Mouse (Mus musculus) embryo, embryonic 11.5 days (tissue): Measurements from ENCODE around the gene Tmem199.
"Not testable (repeated sequence)": the region's sequence is repeated elsewhere in the genome, so short reads cannot be mapped to it uniquely, and the experiment has no call there.

Source experiments
- DNase-seq: peaks from one replicate; pipeline ENCODE4 v3.0.0-alpha.2; 2012; ENCODE audit warnings: low read depth, low spot score

The Tmem199 gene

DNA sequence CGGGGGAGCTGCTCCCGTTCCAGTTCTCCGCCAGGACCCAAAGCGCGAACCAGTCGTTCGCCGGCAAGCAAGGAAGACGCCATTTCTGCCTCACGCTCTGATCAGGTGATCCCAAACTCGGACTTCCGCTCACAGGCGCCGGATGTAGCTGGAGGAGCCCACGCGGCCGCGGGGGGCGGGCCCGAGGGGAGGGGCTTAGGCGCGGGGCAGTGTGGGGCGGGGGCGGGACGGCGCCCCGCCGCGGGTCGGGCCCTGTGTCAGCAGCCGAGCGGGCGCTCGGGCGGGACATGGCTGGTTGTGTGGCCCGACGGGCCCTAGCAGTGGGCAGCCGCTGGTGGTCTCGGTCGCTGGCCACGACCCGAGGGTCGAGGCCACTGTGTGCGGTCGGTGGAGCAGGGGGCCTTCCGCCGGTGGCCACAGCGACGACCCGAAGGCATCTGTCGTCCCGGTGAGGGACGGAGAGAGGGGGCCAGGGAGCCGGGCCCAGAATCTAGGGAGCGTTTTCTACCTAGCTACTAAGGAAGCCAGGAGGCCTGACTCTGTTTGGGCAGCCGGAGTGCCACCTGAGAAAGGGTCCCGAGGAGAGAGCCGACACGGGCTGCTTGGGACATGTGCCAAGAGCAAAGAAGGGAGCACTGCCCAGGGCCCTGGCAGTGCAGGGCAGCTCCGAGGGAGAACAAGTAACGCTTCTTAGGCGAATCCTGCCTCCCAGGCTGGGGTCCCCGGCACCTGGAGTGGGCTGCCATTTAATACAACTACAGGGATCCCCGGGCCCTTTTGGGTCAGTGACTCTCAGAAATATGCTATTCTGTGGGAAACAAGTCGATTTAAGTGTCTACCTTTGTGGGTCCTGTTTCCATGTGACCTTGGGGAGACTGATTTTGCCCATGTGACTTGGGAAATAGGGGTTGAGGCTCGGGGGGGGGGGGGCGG lies at the start of gene Tmem199, which contains the start of gene Poldip2:
Gene Tmem199, minus strand, starts transcription at position 148 of the 933 bp plus-strand sequence.
Gene Poldip2, plus strand, starts transcription at position 169 of the 933 bp plus-strand sequence.
- DNase-seq = peak; percentile 88

DNA sequence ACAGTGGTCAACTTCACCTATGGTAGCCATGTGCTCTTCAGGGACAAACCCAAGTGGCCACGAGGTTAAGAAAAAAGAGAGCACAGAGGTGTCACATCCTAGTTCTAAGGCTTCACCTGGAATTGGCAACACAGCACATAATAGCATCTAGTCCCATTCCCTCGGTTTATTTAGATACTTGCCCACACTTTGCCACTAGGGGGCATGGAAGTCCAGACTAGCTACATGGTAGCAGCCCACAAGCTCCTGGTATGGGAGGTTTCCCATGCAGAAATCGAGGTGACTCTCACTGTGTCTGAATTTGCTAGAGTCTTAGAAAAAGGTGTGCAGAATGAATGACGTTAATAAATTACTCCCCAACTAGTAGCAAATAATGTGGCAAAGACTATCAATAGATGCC lies 48.5 kb upstream of the Tmem199 start:
- peak; percentile 53 for DNase-seq

DNA sequence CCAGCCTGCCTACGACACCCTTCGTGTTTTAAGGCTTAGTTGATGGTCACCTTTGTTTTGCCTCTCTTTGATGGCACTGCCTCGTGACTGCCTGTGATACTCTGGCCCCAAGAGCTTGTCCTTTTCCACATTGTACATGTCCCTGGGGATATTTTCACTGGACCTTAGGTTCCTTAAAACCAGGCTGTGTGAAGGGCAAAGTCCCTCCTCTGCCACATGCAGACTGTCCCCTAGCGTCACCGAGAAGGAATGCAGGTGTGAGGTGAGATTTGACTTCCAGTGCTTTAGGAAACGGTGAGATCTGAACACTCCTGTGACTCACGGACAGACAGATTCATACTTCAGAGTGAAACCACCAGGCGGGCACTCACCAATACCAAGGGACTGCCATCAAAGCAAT lies 45.3 kb upstream of the Tmem199 start:
- no peak for DNase-seq

DNA sequence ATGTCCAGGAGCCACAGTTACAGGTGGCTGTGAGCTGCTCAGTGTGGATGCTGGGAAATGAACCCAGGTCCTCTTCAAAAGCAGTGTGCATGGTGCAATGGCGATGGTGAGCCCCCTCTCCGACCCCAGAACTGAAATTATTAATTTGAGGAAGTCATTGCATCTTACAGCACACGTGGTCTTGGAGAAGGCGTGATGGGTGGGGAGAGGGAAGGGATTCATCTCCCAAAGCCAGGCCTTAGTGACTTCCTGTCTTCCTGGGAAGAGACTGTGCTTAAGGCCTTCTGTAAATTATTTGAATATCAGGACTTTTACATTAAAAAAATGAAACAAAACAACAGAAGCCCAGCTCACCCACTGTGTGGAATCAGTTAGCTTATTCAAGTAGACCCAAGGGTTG lies 44.1 kb upstream of the Tmem199 start:
- no peak for DNase-seq

DNA sequence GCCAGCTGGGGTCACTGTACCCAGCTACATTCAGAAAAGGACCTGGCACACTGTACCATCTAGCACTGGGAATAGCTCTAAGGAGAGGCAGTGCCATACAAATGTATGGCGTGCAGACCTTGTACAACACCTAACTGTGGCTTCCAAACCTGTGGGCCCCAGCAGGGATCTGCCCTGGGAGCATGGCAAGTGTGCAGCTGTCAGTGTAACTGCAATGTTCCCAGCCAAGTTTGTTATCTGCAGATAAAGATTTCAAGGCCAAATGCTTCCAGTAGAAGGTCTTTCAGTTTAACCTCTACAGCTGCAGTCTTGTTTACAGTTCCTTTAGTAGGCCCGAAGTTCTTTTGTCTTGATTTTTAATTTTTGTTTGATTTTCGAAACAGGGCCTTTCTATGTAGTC lies 43.7 kb upstream of the Tmem199 start:
- DNase-seq = no peak

DNA sequence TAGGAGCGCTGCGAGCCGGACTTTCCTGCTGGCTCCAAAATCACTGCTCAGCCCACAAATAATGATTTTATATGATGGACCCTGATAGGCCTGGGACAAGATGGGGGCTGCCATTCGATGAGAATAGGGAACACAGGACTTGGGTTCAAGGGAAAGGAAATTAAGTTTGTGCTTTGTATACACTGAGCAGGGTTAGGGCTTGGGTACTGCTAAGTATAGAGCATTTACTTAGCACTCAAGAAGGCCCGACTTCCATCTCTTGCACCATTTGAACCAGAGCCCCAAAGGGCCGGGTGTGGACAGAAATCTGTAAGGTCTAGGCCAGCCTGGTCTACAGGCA lies 39.1 kb upstream of the Tmem199 start:
- no peak for DNase-seq

DNA sequence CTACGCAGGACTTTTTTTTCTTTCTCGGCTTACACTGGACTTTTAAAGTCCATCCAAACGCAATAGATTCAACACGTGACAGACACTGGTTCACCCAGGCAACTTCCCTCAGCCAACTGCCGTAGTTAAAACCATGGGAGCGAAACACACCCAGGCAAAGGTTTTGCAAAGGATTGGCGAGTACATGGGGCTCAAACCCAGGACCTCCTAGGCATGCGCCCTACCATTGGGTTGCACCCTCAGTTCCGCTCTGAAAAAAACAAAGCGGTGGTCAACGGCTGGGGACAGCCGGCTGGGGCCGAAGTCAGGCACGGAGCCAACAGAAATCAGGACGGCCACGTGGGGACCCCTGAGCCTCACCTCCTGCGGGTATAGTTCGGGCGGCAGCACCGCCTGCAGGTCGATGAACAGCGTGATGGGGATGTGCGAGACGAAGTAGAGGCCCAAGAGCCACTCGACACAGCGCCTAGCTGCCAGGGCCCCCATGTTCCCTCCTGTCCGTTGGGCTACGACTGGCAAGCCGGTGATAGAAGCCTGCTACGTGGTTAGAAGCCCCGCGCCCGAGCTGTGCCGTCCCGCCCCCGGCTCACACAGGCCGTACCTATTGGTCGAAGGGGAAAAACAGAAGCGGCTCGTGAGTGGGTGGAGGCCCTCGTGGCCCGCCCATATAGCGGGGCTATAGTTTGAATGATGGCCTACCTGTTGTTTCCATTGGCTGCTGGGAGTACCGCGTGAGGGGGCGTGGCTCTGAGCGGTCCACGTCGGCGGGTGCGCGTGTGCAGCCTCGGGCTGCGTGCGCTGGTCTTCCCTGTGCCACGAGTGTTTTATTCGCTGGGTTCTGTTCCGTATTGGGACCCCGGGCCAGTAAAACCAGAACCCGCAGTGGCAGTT lies 38.4 kb upstream of the Tmem199 start, which contains the start of gene Tmem97:
Gene Tmem97, minus strand, starts transcription at position 610 of the 891 bp plus-strand sequence.
- DNase-seq = peak; percentile 91

DNA sequence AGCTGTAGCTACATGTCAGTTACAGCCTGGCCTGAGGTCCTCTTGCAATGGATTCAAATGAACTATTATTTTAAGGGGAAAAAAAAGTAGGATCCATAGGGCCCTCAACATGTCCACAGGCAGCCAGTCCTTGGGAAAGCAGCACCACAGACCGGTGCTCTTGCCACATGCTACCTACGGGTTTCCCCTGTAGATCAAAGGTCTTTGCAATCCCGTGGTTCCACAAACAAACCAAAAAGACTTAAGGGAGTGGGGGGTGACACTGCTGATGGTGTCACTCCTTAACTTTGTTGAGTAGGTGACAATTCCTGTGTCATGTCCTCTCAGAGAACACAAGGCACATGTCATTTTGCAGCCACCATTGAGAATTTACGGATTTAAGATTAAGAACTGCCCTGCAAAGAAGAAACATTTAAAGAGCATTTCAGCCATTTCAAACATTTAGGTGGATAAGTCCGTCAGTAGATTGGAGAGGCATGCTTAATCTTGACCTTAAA lies 37.6 kb upstream of the Tmem199 start:
- no peak for DNase-seq

DNA sequence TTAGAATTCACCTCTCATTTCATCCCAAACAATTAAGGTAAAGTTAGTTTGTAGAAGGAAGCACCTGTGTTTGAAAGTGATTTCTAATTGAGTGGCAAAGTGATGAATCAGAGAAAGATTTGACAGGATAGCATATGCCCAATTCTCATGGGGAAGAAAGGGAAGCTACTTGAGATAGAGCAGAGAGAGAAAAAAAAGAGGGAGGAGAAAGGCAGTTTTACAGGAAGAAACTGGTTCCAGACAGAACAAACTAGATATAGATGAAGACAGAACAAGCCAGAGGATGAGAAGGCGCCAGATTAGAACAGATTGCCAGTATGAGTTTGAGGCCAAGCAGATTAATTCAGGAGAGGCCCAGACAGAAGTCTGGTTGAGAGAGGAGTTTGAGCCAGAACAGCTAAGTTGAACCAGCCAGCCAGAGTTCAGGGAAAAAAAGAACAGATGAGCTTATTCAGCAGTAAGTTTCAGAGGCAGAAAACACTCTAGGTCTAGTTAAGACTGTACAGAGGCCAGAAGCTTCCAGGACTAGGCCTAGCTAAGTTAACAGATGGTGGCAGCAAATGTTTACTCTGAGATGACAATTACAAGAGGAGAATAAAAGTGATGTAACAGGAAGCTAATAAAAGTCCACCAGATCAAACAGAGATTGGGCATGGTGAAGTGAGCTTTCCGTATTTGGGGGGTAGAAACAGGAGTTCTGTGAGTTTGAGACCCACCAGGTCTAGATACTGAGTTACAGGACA lies 35.9 kb upstream of the Tmem199 start:
- no peak for DNase-seq

DNA sequence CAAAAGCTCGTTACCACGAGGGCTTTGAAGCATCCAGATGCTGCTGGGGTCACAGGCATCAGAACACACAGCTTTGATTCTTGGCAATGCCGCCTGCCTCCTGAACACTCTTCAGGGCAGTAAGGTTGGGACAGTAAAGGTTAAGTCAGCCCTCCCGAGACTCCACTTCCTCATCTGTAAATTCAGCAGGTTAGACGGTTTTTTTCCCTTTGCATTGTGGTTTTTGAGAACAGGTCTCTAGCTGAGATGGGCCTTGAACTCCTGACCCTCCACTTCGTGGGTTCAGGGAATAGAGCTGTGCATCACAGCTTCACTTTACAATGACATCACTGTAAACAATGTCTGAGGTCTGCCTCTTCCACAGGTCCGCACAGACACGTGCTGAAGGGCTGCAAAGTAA lies 33.2 kb upstream of the Tmem199 start:
- DNase-seq = no peak

DNA sequence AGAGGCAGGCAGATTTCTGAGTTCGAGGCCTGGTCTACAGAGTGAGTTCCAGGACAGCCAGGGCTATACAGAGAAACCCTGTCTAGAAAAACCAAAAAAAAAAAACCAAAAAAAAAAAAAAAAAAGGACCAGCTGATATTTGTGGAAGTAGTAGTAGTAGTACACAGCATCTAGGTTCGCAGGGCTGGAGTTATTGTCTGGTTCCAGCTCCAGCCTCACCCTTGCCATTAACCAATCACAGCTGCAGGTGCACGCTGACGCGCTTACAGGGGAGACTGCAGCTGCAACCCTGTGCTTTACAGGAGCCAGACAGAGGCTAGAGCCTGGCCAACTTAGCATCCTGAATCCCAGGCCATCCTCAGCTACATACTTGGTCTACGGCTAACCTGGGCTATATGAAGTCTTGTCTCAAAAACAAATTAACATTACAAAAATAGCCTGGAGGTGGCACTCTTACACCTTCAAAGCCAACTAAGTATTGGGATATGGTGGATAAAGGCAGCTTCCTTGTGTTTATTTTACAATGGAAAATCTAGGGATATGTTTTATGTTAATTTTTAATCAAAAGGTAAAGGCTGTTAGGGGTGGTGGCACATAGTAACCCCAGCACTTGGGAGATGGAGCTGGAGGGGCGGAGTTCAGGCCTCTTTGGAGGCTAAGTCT lies 32.6 kb upstream of the Tmem199 start:
- DNase-seq = no peak

DNA sequence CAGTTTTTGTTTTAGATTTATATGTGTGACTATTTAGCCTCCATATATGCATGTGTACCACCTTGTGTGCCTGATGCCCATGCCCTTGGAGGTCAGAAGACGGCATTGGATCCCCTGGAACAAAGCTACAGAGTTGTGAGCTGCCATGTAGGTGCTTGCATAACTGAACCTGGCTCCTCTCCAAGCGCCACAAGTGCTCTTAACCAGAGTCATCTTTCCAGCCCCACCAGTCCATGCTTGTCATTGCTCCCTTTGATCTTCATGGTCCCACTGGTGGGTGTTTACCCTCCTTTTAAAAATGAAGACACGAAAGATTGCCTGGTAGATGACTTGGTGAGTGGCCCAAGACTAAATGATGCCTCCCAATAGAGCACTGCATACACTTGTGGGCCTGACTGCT lies 28.4 kb upstream of the Tmem199 start:
- no peak for DNase-seq

DNA sequence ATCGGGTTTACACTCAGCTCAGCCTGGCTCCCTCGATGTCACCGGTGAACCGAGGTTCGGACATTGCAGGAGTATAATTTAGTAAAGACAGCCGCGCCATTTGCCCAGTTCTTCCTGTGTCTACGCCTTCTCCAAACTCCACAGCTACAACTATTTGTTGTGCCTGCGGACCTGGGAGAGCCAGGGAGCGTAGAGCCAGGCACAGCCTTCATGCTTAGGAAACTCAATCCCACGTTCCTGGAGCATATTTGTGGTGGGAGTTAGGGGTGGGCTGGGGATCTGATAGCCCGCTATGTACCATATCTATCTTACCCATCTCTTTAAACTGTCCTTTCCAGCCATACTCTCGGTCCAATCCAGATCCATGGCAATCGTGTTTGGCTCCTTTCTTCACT lies 24.7 kb upstream of the Tmem199 start:
- no peak for DNase-seq

DNA sequence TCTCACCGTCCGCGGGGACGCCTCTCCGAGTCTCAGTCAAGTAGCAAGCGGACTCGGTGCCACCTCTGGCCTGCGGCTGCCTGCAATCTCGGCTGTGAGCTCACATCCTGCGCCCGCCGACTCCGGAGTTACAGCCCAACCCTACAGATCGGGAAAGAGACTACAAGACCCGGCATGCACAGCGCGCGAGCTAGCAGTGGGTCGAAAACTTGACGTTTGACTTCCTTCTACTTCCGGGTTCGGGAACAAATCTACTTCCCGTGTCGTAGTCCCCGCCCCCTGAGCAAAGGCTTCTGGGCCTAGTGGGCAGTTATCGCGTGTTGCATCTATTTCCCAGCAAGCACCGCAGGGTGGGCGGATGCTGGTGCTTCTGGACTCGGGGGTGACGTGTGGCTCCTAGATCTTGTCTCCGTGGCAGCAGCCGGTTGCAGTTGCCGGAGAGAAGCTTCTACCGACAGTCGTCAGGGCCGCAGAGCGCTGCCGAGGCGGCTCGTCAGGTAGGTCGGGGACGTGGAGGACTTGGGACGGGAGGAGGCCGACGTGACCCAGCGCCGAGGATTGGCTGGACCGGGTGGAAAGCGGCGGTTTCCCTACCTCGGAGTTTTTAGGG lies 24.2 kb upstream of the Tmem199 start, which contains the start of the genes Tnfaip1 and Ift20:
Gene Tnfaip1, minus strand, starts transcription at position 253 of the 610 bp plus-strand sequence.
Gene Ift20, plus strand, starts transcription at position 282 of the 610 bp plus-strand sequence.
- peak; percentile 98 for DNase-seq

DNA sequence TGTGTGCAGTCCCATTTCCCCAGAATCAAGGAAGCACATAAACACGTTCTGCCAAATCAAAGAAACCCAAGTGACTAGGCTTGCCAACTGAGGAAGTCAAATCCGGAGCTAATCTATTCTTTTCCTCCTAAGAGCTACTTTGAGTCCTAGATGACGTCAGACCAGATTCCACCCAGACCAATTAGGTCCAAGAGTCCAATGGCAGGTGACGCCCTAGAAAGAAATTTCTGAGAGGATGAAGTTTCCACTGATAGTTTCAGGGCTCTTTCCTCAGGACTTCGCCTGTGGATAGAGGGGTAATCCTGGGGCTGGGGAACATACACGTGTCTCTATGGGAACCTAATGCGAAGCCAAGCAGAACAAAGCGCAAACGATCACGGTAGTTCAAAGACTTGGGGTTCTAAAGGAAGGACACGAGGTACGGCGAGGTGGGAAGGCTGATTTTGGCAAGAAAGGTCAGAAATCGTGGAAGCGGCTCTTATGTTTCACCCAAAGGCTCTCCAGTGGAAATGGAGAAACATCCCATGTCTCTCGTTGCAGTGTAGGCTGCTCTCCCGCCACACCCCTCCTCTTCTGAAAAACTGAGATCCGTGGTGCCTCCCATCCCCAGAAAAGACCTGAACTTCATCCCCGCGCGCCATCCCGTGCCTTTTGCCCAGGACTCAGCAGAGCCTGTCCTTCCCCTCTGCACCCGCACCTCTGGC lies 23.6 kb upstream of the Tmem199 start:
- DNase-seq = no peak

DNA sequence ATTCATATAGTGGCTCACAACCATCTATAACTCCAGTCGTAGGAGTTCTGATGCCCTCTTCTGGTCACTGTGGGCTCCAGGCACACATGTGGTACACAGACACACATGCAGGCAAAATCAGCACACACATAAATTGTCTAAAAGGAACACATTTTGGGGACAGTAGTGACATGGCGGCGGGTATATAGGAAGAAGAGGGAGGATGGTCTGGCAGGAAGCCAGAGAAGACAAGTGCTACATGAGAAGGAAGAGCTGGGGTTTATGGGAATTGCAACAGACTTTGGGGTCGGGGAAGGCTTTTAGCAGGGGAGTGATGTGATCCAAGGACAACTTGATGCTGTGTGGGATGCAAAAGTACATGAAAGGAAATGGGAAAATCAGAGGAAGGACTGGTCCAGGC lies 22.5 kb upstream of the Tmem199 start:
- no peak for DNase-seq

DNA sequence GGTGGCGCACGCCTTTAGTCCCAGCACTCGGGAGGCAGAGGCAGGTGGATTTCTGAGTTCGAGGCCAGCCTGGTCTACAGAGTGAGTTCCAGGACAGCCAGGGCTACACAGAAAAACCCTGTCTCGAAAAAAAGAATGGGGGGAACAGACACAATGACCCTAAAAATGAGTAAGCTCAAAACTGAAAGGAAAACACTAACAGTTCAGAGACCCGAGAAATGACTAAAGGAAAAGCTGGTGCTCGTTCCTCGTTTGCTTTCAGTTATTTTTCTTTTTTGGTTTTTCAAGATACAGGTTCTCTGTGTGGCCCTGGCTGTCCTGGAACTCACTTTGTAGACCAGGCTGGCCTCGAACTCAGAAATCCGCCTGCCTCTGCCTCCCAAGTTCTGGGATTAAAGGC lies 19.5 kb upstream of the Tmem199 start:
- not testable (repeated sequence) for DNase-seq

DNA sequence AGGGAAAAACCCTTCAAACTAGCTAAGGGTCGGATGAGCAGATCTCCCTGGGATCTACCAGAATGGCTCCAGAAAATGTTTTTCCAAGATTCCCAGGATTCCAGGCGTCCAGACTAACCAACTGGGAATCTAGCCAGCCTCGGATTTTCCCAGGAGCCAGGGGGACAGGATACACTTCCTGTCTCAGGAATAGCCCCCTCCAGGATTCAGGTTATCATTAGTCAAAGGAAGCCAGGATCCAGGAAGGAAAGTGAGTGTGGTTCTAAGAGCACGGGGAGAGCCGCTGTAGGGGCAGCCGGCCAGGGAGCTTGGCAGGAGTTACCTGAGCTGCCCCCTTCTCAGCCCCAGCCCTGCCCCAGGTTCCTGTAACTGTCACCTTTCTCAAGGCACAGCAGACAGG lies 19.1 kb upstream of the Tmem199 start:
- DNase-seq = no peak

DNA sequence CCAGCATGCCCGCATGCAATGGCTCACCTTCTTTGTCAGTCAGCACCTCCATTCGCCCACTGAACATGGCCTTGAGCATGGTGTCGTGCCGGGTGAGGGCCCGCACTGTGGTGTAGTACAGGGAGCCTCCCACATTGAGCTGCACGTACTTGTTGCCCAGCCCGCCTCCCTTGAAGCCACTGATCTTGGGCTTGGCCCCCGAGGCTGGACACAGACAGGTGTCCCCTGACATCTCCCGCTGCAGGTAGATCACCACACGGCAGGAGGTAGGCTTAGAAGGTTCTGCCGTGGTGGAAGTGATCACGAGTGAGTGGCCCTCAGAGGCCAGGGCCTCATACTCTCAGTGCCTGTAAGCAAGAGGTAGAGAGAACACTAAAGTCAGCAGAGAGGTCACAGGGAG lies 18.0 kb upstream of the Tmem199 start:
- no peak for DNase-seq

DNA sequence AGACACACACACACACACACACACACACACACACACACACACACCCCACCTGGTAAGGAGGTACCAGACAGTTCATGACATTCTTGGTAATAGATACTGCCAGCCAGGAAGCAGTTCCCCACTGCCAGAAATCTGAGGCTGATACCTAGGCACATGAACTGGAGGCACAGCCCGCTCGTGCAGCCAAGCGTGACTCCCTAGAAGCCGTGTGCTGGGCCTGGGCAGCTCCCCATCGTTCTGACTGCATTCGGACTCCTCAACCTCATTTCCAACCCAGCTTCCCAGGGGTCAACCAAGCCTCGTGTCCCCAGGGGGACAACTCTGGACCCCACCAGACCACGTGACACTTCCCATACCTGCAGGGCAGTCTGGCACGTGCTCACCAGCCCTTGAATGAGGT lies 16.7 kb upstream of the Tmem199 start:
- DNase-seq = no peak
